Mouse (Mus musculus): Measurements from ENCODE around the gene Hgfac. TPM values are rescaled to one million over a fixed set of nuclear protein-coding genes. Genes with fewer than 3 reads are reported as not detected.

Hgfac gene
- total RNA-seq (2021) = 1 to 10 TPM; 2.3 to 3.1 TPM

GRCm38 (mm10) chr5:35041268-35041829 is at the start of gene Hgfac:
Hgfac (plus strand) TSS chr5:35041509.
- no peak for DNase-seq

GRCm38 (mm10) chr5:34998754-34999153 is 42.6 kb upstream of the Hgfac start:
- DNase-seq = no peak

- no peak for DNase-seq
These were observed 42.0 kb upstream of the Hgfac start for GRCm38 (mm10) chr5:34999281-34999680.

DNA sequence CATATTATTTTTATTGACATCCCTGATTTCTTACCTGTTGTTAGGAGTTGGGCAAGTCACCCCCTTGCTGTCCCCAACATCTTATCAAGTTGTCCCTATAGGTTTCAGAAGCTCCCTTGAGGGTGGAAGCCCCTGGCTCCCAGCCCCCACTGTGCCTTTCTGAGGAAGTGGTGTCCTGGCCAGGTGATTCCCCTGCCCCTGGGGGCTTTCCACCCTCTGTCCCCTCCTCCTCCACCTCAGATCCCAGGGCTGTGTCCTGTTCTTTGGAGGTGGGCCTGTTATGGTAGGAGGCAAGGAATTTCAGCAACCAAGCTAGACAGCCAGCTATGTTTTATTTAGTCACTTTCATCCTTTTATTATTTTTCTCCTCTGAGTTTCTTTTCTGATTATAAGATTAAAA is 41.0 kb upstream of the Hgfac start:
- DNase-seq = no peak

- DNase-seq = no peak
These were observed 40.2 kb upstream of the Hgfac start for GRCm38 (mm10) chr5:35001144-35001543.

DNA sequence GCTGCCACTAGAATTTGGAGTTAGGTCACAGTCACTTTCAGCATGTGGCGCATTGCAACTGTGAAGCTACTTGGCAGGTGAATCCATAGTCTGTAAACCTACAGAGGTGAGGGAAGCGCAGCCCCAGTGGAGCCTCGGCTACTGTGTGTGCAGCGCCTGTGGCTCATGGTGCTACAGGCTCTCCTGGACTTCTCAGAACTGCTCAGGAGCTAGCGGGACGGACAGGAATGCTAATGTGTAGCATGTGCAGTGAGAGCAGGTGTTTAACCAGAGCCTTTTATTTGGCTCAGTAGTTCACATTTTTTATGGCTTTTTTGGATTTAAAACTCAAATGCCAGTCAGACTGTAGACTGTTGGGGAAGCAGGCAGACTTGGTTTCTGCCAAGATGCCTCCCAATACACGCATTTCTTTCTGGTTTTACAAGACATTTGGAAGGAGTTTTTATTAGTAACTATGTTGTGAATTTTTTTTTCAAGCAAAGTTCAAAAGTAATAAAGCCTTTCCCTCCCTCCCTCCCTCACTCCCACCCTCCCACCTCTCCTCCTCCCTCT is 37.6 kb upstream of the Hgfac start:
- no peak for DNase-seq

- no peak for DNase-seq
These were observed 36.5 kb upstream of the Hgfac start for GRCm38 (mm10) chr5:35004769-35005168.

DNA sequence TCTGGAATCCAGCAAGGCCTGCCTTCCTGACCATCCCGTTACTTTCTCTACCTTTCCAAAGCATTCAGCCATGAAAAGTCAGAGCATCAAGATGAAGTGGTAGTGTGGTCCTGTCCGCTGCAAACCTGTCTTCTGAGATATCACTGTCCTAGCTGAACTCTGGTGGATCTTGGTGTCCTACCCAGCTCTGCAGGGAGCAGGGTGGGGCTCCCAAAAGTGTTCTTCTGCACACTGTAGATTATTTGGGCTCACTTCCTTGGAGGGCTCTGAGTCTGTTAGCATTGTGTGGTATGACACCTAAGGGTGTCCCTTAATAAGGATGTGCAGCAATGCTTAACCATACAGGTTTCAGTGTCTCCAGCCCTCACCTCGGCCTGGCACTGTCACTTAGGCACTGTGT is 35.6 kb upstream of the Hgfac start:
- no peak for DNase-seq

DNA sequence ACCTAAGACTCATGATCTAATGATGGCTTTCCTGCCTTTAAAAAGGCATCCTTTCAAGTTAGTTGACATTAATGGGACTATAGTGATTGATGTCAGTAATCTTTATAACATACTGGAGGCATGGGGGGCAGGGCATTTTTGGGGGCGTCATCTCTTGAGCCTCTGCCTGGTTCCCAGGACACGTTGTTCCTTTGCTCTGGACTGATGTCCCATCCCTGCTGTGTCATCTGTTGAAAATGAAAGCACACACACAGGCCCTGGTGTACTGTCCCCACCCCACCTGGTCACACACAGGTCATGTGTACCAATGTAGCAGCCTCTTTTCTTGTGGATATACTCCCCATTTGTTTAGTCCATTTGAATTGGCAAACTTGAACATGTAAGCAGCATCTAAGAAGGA is 34.7 kb upstream of the Hgfac start:
- DNase-seq = no peak

- peak; percentile 44 for DNase-seq
These were observed 32.1 kb upstream of the Hgfac start for GRCm38 (mm10) chr5:35009163-35009562.

- DNase-seq = peak; percentile 43
These were observed 30.7 kb upstream of the Hgfac start for GRCm38 (mm10) chr5:35010656-35011055.

GRCm38 (mm10) chr5:35011156-35011923 is 30.0 kb upstream of the Hgfac start:
- DNase-seq = no peak

GRCm38 (mm10) chr5:35014036-35014435 is 27.3 kb upstream of the Hgfac start:
- DNase-seq = no peak

- DNase-seq = no peak
These were observed 21.5 kb upstream of the Hgfac start for GRCm38 (mm10) chr5:35019673-35020300.

- DNase-seq = no peak
These were observed 20.7 kb upstream of the Hgfac start for GRCm38 (mm10) chr5:35020410-35021241.

GRCm38 (mm10) chr5:35024975-35025374 is 16.3 kb upstream of the Hgfac start:
- peak; percentile 79 for DNase-seq

GRCm38 (mm10) chr5:35029303-35029702 is 12.0 kb upstream of the Hgfac start:
- no peak for DNase-seq

DNA sequence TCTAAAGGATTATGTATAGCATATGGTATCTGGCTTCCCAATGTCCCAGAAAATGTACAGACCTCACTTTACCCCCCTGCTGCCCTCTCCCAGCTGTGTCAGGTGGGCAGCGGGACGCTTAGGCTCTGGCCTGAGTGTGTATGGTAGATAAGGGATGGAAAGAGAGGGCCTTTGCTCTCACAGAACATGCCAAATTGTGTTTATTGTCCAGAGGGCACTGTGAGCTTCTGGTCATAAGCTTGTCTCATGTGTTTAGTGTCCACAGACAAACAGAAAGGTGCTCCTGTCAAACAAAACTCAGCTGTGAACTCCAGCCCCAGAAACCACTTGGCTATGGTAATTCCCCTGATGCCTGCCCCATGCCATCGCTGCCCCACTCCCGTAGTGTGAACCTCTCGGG is 11.6 kb upstream of the Hgfac start:
- no peak for DNase-seq

- DNase-seq = peak; percentile 38
These were observed 8.2 kb upstream of the Hgfac start for GRCm38 (mm10) chr5:35033068-35033467.

GRCm38 (mm10) chr5:35033619-35034018 is 7.7 kb upstream of the Hgfac start:
- DNase-seq = no peak

DNA sequence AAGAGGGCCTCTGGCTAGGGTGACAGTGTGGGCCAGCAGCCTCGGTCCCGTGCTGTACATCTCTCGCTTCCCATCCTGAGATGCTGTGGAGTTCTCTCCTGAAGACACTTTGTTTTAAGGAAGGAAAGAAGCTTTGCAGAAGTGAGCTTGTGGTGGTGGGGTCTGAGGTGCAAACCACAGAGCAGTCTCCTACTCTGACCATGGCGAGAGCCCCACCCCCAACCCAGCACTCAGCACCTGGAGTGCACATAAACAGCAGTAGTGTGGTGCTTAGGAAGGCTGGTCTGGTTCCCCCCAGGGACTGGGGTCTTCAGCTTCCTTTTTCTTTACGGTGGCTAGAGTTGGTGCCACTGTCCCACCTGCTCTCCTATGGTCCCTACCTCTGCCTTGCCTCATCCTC is 6.2 kb upstream of the Hgfac start:
- no peak for DNase-seq

DNA sequence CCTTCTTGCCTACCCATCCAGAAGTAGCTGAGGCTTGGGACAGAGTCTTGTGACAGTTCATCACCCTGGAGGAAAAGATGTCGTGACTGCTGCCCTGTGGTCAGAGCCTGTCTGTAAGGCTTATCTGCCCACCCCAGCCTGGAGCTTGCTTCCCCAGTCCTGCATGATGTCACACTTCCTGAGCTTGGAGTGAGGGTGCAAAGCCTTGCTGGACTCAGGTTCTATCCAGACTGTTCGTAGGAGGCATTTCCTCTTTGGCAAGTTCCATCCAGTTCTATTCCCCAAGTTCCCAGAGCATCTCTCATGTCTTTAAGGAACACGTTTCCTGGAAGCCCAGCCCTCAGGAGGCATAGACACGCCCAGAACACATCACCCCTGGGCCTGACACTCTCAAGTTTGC is 5.5 kb upstream of the Hgfac start:
- peak; percentile 53 for DNase-seq

- no peak for DNase-seq
These were observed 3.9 kb upstream of the Hgfac start for GRCm38 (mm10) chr5:35037438-35037837.
